Mouse (Mus musculus): Measurements from ENCODE around the gene Aen. TPM values are rescaled to one million over a fixed set of nuclear protein-coding genes. Genes with fewer than 3 reads are reported as not detected.
A peak's percentile ranks its signal among the peaks of the same experiment; 100 is the strongest.

Gene Aen
- polyA plus RNA-seq, 1 experiment from 2014 or later = 38.1 TPM

DNA sequence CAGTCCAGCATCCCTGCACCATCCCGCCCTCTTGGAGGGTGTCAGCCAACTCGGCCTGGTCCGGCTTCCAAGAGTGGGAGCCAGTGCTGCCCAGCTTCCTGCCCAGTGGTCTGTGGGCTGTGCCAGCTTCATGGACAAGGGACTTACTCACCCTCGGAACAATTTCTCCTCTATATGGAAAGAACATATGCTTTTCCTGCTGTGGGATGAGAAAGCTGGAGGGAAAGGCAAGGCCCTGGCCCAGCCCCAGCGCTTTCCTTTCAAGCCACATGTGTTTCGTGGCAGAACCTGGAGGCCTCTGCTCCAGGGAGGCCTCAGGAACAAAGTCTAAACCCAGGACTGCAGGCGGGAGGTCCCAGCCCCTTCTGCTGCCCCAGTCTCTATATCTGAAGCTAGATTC is 30.0 kb downstream of the Aen start:
- ATAC-seq (replicated peaks; ENCODE audit: insufficient number of reproducible peaks, low FRiP score, low TSS enrichment, low read depth) (no peak), DNase-seq (ENCODE audit: low spot score) (no peak)
- Histone ChIP-seq H3K4me3 (ENCODE audit: low read depth, low read length) (no peak overlapping the region), H3K36me3 (replicated peaks; ENCODE audit: control insufficient read depth, insufficient read depth, low read depth, low read length) (no peaks in the 10 kb centered on the region), H3K27me3 (ENCODE audit: control insufficient read depth, insufficient read depth, low read length) (no peaks in the 10 kb centered on the region), H3K9ac (replicated peaks; ENCODE audit: low read length) (no peak overlapping the region), H3K4me1 (ENCODE audit: control insufficient read depth, insufficient read depth, low read length) (no peaks in the 10 kb centered on the region), H3K27ac (replicated peaks; ENCODE audit: low read depth, low read length) (0 out of 2 replicates have a peak overlapping the region, but pooled peaks have one; percentile 11), H3K9me3 (replicated peaks; ENCODE audit: control insufficient read depth, low read length) (no peaks in the 10 kb centered on the region), H3K4me2 (ENCODE audit: low read depth, low read length) (no peak overlapping the region)
- WGBS = 75% methylated on average over 7 of the region's 7 CpGs

DNA sequence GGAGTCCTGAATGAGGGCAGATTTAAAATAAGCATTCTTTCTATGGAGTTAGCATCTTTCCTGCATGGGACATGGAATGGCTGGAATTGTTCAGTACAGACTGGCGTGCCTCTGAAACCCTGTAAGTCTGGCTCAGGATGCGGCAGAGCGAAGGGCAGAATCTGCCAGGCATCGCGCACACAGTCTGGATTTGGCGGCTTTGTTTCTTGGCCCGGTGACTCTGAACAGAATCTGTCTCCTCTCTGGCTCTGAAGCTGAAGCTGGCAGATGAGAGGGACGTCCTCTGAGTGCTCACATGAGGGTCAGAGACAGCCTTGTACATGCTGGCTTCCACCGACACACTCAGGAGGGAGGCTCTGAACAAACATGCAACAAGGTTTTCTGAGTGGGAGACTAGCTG is 30.5 kb downstream of the Aen start:
- ATAC-seq (replicated peaks; ENCODE audit: insufficient number of reproducible peaks, low FRiP score, low TSS enrichment, low read depth) = no peak
- H3K4me3 ChIP-seq (ENCODE audit: low read depth, low read length) = no peak overlapping the region

DNA sequence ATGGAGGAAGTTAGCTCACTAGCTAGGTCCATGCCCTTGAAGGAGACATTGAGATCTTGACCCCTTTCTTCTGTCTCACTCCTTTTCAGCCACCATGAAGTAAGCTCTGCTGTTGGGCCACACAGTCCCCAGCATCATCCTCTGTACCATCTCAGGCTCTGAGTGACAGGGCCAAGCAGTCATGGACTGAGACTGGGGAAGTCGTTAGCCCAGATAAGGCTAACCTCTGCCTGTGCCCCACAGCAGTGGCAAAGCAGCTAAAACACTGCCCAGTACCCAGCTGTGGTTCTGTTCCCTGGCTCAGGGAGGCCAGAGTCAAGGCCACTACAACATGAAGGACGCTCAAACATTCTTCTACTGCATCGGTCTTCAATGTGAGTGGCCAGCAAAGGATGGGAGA is 31.6 kb downstream of the Aen start:
- no peak overlapping the region for H3K9ac ChIP-seq (replicated peaks; ENCODE audit: low read length)
- H3K4me1 ChIP-seq (ENCODE audit: control insufficient read depth, insufficient read depth, low read length) = no peaks in the 10 kb centered on the region
- H3K4me2 ChIP-seq (ENCODE audit: low read depth, low read length) = no peak overlapping the region
- H3K4me3 ChIP-seq (ENCODE audit: low read depth, low read length) = no peak overlapping the region
- H3K27ac ChIP-seq (replicated peaks; ENCODE audit: low read depth, low read length) = no peak overlapping the region
- H3K27me3 ChIP-seq (ENCODE audit: control insufficient read depth, insufficient read depth, low read length) = no peaks in the 10 kb centered on the region
- no peak for DNase-seq (ENCODE audit: low spot score)
- H3K36me3 ChIP-seq (replicated peaks; ENCODE audit: control insufficient read depth, insufficient read depth, low read depth, low read length) = no peaks in the 10 kb centered on the region
- H3K9me3 ChIP-seq (replicated peaks; ENCODE audit: control insufficient read depth, low read length) = no peaks in the 10 kb centered on the region
- WGBS = 76% methylated on average over 3 of the region's 3 CpGs
- ATAC-seq (replicated peaks; ENCODE audit: insufficient number of reproducible peaks, low FRiP score, low TSS enrichment, low read depth) = no peak

More for the DNA sequence above, 30.5 kb downstream of the Aen start:
- no peak overlapping the region for H3K9ac ChIP-seq (replicated peaks; ENCODE audit: low read length)
- WGBS = 86% methylated on average over 9 of the region's 9 CpGs
- no peak overlapping the region for H3K4me2 ChIP-seq (ENCODE audit: low read depth, low read length)
- no peaks in the 10 kb centered on the region for H3K27me3 ChIP-seq (ENCODE audit: control insufficient read depth, insufficient read depth, low read length)
- H3K36me3 ChIP-seq (replicated peaks; ENCODE audit: control insufficient read depth, insufficient read depth, low read depth, low read length) = no peaks in the 10 kb centered on the region
- H3K27ac ChIP-seq (replicated peaks; ENCODE audit: low read depth, low read length) = no peak overlapping the region
- no peaks in the 10 kb centered on the region for H3K9me3 ChIP-seq (replicated peaks; ENCODE audit: control insufficient read depth, low read length)
- H3K4me1 ChIP-seq (ENCODE audit: control insufficient read depth, insufficient read depth, low read length) = no peaks in the 10 kb centered on the region
- no peak for DNase-seq (ENCODE audit: low spot score)

DNA sequence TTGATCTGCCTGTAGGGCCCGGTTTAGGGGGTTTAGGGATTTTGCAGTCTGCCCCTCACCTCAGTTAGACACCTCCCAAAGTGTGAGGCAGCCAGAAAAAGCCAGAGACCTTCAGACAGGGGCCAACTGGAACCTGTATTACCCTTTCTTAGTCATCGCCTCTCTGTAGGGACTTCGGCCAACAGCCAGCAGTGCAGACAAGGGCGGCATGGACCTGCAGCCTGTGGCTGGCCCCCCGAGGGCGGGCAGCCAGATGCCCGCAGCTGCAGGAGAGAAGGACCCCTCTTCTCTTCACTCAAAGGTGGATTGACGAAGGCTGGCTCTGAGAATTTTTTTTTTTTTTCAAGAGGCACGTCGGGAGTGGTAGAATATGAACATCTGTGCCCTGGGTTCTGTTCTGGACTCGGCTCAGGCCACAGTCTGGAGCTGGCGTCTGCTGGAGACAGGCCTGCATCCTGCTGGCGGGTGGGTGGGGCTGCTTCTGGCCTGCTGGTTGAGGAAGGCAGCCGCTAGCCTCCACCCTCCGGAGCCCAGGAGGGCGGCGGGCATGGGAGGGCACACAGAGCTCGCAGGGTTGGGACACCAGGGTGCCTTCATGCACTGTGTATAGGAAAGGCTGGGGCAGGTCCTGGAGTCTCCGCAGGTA is 43.4 kb downstream of the Aen start:
- Histone ChIP-seq H3K9me3 (replicated peaks; ENCODE audit: control insufficient read depth, low read length) (no peaks in the 10 kb centered on the region), H3K36me3 (replicated peaks; ENCODE audit: control insufficient read depth, insufficient read depth, low read depth, low read length) (no peaks in the 10 kb centered on the region), H3K4me2 (ENCODE audit: low read depth, low read length) (no peak overlapping the region), H3K9ac (replicated peaks; ENCODE audit: low read length) (no peak overlapping the region), H3K4me1 (ENCODE audit: control insufficient read depth, insufficient read depth, low read length) (no peaks in the 10 kb centered on the region), H3K4me3 (ENCODE audit: low read depth, low read length) (no peak overlapping the region), H3K27me3 (ENCODE audit: control insufficient read depth, insufficient read depth, low read length) (no peaks in the 10 kb centered on the region), H3K27ac (replicated peaks; ENCODE audit: low read depth, low read length) (no peak overlapping the region)
- 59% methylated on average over 19 of the region's 19 CpGs for WGBS
- DNase-seq (ENCODE audit: low spot score) (no peak), ATAC-seq (replicated peaks; ENCODE audit: insufficient number of reproducible peaks, low FRiP score, low TSS enrichment, low read depth) (no peak)

DNA sequence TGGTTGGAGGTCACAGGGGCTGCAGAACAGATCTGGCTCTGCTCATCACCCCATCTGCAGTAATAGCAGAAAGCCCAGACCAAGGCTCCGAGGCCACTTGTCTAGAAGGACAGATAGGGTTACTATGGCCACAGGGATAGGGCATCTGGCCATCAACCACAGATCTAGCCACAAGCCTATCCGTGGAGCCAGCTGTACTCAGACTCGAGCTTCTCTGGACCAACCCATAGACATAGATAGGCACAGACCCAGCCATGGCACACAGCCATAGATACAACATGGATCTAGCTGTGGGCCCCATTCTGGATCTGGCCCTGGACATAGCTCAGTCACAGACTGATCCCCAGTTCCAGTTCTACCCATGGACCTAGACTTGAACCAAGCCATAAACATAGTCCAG is 45.3 kb downstream of the Aen start:
- WGBS = 78% methylated on average over 3 of the region's 3 CpGs
- H3K9me3 ChIP-seq (replicated peaks; ENCODE audit: control insufficient read depth, low read length) = no peaks in the 10 kb centered on the region
- ATAC-seq (replicated peaks; ENCODE audit: insufficient number of reproducible peaks, low FRiP score, low TSS enrichment, low read depth) (no peak), DNase-seq (ENCODE audit: low spot score) (no peak)
- no peaks in the 10 kb centered on the region for H3K4me1 ChIP-seq (ENCODE audit: control insufficient read depth, insufficient read depth, low read length)
- no peak overlapping the region for H3K4me3 ChIP-seq (ENCODE audit: low read depth, low read length)
- no peak overlapping the region for H3K27ac ChIP-seq (replicated peaks; ENCODE audit: low read depth, low read length)
- no peaks in the 10 kb centered on the region for H3K27me3 ChIP-seq (ENCODE audit: control insufficient read depth, insufficient read depth, low read length)
- H3K36me3 ChIP-seq (replicated peaks; ENCODE audit: control insufficient read depth, insufficient read depth, low read depth, low read length) = no peaks in the 10 kb centered on the region
- no peak overlapping the region for H3K4me2 ChIP-seq (ENCODE audit: low read depth, low read length)
- no peak overlapping the region for H3K9ac ChIP-seq (replicated peaks; ENCODE audit: low read length)

DNA sequence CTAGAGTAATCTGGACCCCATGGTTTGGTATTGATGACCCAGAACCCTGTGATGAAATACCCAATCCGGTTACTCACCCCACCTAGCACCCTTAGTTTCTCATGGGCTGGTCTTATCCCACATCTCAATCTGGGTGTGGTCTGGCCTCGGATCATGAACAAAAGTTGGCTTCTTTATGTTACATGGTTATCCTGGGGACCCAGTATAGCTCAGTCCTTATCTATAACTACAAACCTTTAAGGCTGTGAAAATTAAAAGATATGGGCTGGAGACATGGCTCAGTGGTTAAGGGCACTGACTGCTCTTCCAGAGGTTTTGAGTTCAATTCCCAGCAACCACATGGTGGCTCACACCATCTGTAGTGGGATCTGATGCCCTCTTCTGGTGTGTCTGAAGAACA is 46.9 kb downstream of the Aen start:
- H3K4me3 ChIP-seq (ENCODE audit: low read depth, low read length) = no peak overlapping the region
- no peaks in the 10 kb centered on the region for H3K4me1 ChIP-seq (ENCODE audit: control insufficient read depth, insufficient read depth, low read length)
- 90% methylated on average over 2 of the region's 2 CpGs for WGBS
- H3K9me3 ChIP-seq (replicated peaks; ENCODE audit: control insufficient read depth, low read length) = no peaks in the 10 kb centered on the region
- no peak overlapping the region for H3K27ac ChIP-seq (replicated peaks; ENCODE audit: low read depth, low read length)
- H3K4me2 ChIP-seq (ENCODE audit: low read depth, low read length) = no peak overlapping the region
- ATAC-seq (replicated peaks; ENCODE audit: insufficient number of reproducible peaks, low FRiP score, low TSS enrichment, low read depth) = no peak
- H3K27me3 ChIP-seq (ENCODE audit: control insufficient read depth, insufficient read depth, low read length) = no peaks in the 10 kb centered on the region
- H3K9ac ChIP-seq (replicated peaks; ENCODE audit: low read length) = no peak overlapping the region
- no peaks in the 10 kb centered on the region for H3K36me3 ChIP-seq (replicated peaks; ENCODE audit: control insufficient read depth, insufficient read depth, low read depth, low read length)
- no peak for DNase-seq (ENCODE audit: low spot score)

DNA sequence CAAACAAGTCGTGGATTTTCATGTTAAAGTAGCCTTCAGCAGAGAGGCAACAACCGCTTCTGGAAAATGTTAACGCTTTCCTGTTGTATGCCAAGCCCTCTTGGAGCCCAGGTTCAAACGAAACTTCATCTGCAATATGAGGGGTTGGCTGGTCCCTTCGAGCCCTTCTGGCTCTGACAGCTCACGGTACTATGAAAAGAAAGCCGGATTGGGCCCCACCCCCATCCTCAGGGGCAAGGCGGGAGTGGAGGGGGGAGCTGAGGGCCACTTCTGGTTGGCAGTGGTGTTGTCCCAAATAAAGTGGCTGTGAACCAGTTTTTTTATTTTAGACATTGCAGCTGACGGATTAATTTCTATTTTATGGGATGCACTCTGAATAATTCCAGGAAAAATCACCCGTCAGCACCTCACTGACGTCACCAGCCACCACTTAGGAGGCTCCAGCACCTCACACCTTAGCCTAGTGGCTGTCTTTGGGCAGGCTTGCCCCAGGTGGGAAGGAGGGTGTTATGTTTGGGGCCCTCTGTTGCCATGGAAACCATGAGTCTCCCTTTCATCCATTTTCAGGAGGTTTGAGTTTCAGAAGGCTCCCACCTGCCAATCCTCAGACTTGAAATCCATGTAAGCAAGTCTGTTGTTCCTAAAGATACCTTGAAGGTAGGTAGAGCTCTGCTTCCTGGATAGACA is 58.4 kb downstream of the Aen start:
- no peak overlapping the region for H3K27ac ChIP-seq (replicated peaks; ENCODE audit: low read depth, low read length)
- no peaks in the 10 kb centered on the region for H3K27me3 ChIP-seq (ENCODE audit: control insufficient read depth, insufficient read depth, low read length)
- no peak overlapping the region for H3K4me2 ChIP-seq (ENCODE audit: low read depth, low read length)
- H3K36me3 ChIP-seq (replicated peaks; ENCODE audit: control insufficient read depth, insufficient read depth, low read depth, low read length) = no peaks in the 10 kb centered on the region
- ATAC-seq (replicated peaks; ENCODE audit: insufficient number of reproducible peaks, low FRiP score, low TSS enrichment, low read depth) = 0 out of 2 replicates have a peak, but pooled peaks have one; percentile 30
- H3K4me3 ChIP-seq (ENCODE audit: low read depth, low read length) = no peak overlapping the region
- H3K4me1 ChIP-seq (ENCODE audit: control insufficient read depth, insufficient read depth, low read length) = no peaks in the 10 kb centered on the region
- no peaks in the 10 kb centered on the region for H3K9me3 ChIP-seq (replicated peaks; ENCODE audit: control insufficient read depth, low read length)
- 26% methylated on average over 11 of the region's 11 CpGs for WGBS
- peak; percentile 40 for DNase-seq (ENCODE audit: low spot score)
- no peak overlapping the region for H3K9ac ChIP-seq (replicated peaks; ENCODE audit: low read length)

DNA sequence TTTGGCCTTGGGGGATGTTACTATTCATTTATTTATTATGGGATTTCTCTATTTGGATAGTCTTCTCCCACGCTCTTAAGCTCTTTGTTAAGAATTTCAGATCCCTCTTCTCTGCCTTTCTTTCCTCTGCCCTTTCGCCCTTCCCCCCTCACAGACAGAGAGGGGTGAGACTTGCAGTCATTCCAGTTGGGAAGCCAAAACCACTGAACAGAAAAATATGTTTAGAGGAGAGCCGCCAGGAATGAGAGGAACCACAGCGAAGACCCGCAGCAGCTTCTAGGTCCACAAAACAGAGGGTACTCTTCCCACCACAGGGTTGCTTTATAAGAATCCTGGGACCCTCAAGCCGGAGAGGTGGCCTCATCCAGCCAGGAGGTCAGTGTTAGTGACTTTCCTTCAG is 59.0 kb downstream of the Aen start:
- Histone ChIP-seq H3K36me3 (replicated peaks; ENCODE audit: control insufficient read depth, insufficient read depth, low read depth, low read length) (no peaks in the 10 kb centered on the region), H3K27ac (replicated peaks; ENCODE audit: low read depth, low read length) (no peak overlapping the region), H3K27me3 (ENCODE audit: control insufficient read depth, insufficient read depth, low read length) (no peaks in the 10 kb centered on the region), H3K4me1 (ENCODE audit: control insufficient read depth, insufficient read depth, low read length) (no peaks in the 10 kb centered on the region), H3K4me2 (ENCODE audit: low read depth, low read length) (no peak overlapping the region), H3K9ac (replicated peaks; ENCODE audit: low read length) (no peak overlapping the region), H3K9me3 (replicated peaks; ENCODE audit: control insufficient read depth, low read length) (no peaks in the 10 kb centered on the region), H3K4me3 (ENCODE audit: low read depth, low read length) (no peak overlapping the region)
- WGBS = 83% methylated on average over 6 of the region's 6 CpGs
- DNase-seq (ENCODE audit: low spot score) = no peak
- ATAC-seq (replicated peaks; ENCODE audit: insufficient number of reproducible peaks, low FRiP score, low TSS enrichment, low read depth) = no peak

Data from embryonic facial prominence, embryonic 11.5 days (tissue).